Mouse (Mus musculus): ENCODE results near the gene Arl15. TPM values are rescaled to one million over a fixed set of nuclear protein-coding genes. Genes with fewer than 3 reads are reported as not detected.

Arl15 gene
- polyA plus RNA-seq, 1 experiment from 2014 or later, result 8.6 TPM

- no peak for ATAC-seq (replicated peaks; ENCODE audit: low FRiP score, low TSS enrichment, low read depth)
- no peaks in the 10 kb centered on the region for H3K9me3 ChIP-seq (ENCODE audit: control insufficient read depth, low read length)
- H3K4me1 ChIP-seq (replicated peaks; ENCODE audit: control insufficient read depth, insufficient read depth, low read length), result no peaks in the 10 kb centered on the region
- no peak overlapping the region for H3K27ac ChIP-seq (ENCODE audit: low read depth)
- no peak for DNase-seq (ENCODE audit: low spot score)
- H3K4me2 ChIP-seq (ENCODE audit: low read length), result no peak overlapping the region
- H3K4me3 ChIP-seq (ENCODE audit: low read depth, low read length), result no peak overlapping the region
- 89% methylated on average over 4 of the region's 4 CpGs for WGBS
- H3K36me3 ChIP-seq (ENCODE audit: control insufficient read depth, insufficient read depth, low read length), result no peaks in the 10 kb centered on the region
- H3K9ac ChIP-seq (ENCODE audit: low read length), result no peak overlapping the region
- H3K27me3 ChIP-seq (replicated peaks; ENCODE audit: control insufficient read depth, insufficient read depth, low read length), result no peaks in the 10 kb centered on the region
Observed at GRCm38 (mm10) chr13:113844717-113845116, 50.4 kb downstream of the Arl15 start.

- ATAC-seq (replicated peaks; ENCODE audit: low FRiP score, low TSS enrichment, low read depth) (no peak), DNase-seq (ENCODE audit: low spot score) (no peak)
- H3K4me2 ChIP-seq (ENCODE audit: low read length), result no peak overlapping the region
- no peaks in the 10 kb centered on the region for H3K27me3 ChIP-seq (replicated peaks; ENCODE audit: control insufficient read depth, insufficient read depth, low read length)
- no peak overlapping the region for H3K4me3 ChIP-seq (ENCODE audit: low read depth, low read length)
- H3K36me3 ChIP-seq (ENCODE audit: control insufficient read depth, insufficient read depth, low read length), result no peaks in the 10 kb centered on the region
- no peak overlapping the region for H3K27ac ChIP-seq (ENCODE audit: low read depth)
- H3K9me3 ChIP-seq (ENCODE audit: control insufficient read depth, low read length), result no peaks in the 10 kb centered on the region
- WGBS, result 81% methylated on average over 1 of the region's 1 CpGs
- no peak overlapping the region for H3K9ac ChIP-seq (ENCODE audit: low read length)
- H3K4me1 ChIP-seq (replicated peaks; ENCODE audit: control insufficient read depth, insufficient read depth, low read length), result no peaks in the 10 kb centered on the region
Observed at GRCm38 (mm10) chr13:113845229-113845628, 50.9 kb downstream of the Arl15 start.

GRCm38 (mm10) chr13:113846413-113846812, 52.1 kb downstream of the Arl15 start:
- no peaks in the 10 kb centered on the region for H3K27me3 ChIP-seq (replicated peaks; ENCODE audit: control insufficient read depth, insufficient read depth, low read length)
- no peaks in the 10 kb centered on the region for H3K4me1 ChIP-seq (replicated peaks; ENCODE audit: control insufficient read depth, insufficient read depth, low read length)
- no peak for DNase-seq (ENCODE audit: low spot score)
- no peak overlapping the region for H3K4me3 ChIP-seq (ENCODE audit: low read depth, low read length)
- H3K36me3 ChIP-seq (ENCODE audit: control insufficient read depth, insufficient read depth, low read length), result no peaks in the 10 kb centered on the region
- H3K9ac ChIP-seq (ENCODE audit: low read length), result no peak overlapping the region
- WGBS, result 76% methylated on average over 10 of the region's 10 CpGs
- ATAC-seq (replicated peaks; ENCODE audit: low FRiP score, low TSS enrichment, low read depth), result no peak
- no peak overlapping the region for H3K27ac ChIP-seq (ENCODE audit: low read depth)
- H3K4me2 ChIP-seq (ENCODE audit: low read length), result no peak overlapping the region
- no peaks in the 10 kb centered on the region for H3K9me3 ChIP-seq (ENCODE audit: control insufficient read depth, low read length)

DNA sequence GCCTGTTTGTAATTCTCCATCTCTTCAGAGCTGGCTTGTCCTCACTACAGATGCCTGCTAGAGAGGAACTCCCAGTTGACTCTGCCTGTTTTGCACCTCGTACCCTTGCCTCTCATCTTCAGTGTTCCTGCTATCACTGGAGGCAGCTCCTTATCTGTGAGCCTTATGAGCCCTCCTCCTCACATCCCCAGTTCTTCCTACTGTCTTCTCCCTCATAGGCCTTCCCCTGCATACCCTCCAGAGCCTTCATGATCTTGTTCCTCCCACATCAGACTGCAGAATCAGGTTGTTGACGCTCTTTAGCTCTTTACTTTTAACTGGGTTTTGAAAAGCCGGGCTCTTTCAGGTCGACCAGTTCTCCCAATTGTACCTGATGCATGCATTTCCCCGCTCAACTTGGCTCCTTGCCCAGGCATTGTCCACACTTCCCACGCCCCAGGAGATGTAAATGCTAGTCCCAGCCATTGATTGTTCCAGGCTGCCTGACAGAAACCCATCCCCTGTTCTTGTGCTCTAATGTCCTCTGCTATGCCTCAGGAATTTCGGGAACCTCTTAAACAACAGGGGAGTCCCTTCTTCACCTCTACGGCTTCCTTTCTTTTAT, 56.2 kb downstream of the Arl15 start:
- no peak overlapping the region for H3K27ac ChIP-seq (ENCODE audit: low read depth)
- 0 out of 2 replicates have a peak, but pooled peaks cover 5% of the 10 kb centered on the region for H3K4me1 ChIP-seq (replicated peaks; ENCODE audit: control insufficient read depth, insufficient read depth, low read length)
- H3K9me3 ChIP-seq (ENCODE audit: control insufficient read depth, low read length), result no peaks in the 10 kb centered on the region
- ATAC-seq (replicated peaks; ENCODE audit: low FRiP score, low TSS enrichment, low read depth), result no peak
- no peak overlapping the region for H3K4me2 ChIP-seq (ENCODE audit: low read length)
- H3K4me3 ChIP-seq (ENCODE audit: low read depth, low read length), result no peak overlapping the region
- H3K9ac ChIP-seq (ENCODE audit: low read length), result no peak overlapping the region
- H3K27me3 ChIP-seq (replicated peaks; ENCODE audit: control insufficient read depth, insufficient read depth, low read length), result no peaks in the 10 kb centered on the region
- no peak for DNase-seq (ENCODE audit: low spot score)
- H3K36me3 ChIP-seq (ENCODE audit: control insufficient read depth, insufficient read depth, low read length), result no peaks in the 10 kb centered on the region
- 80% methylated on average over 8 of the region's 8 CpGs for WGBS

GRCm38 (mm10) chr13:113851602-113852375, 57.5 kb downstream of the Arl15 start:
- H3K9me3 ChIP-seq (ENCODE audit: control insufficient read depth, low read length), result no peaks in the 10 kb centered on the region
- H3K9ac ChIP-seq (ENCODE audit: low read length), result no peak overlapping the region
- ATAC-seq (replicated peaks; ENCODE audit: low FRiP score, low TSS enrichment, low read depth) (no peak), DNase-seq (ENCODE audit: low spot score) (no peak)
- H3K27ac ChIP-seq (ENCODE audit: low read depth), result no peak overlapping the region
- H3K36me3 ChIP-seq (ENCODE audit: control insufficient read depth, insufficient read depth, low read length), result no peaks in the 10 kb centered on the region
- 0 out of 2 replicates have a peak, but pooled peaks cover 5% of the 10 kb centered on the region for H3K4me1 ChIP-seq (replicated peaks; ENCODE audit: control insufficient read depth, insufficient read depth, low read length)
- WGBS, result 88% methylated on average over 13 of the region's 13 CpGs
- H3K4me3 ChIP-seq (ENCODE audit: low read depth, low read length), result no peak overlapping the region
- H3K27me3 ChIP-seq (replicated peaks; ENCODE audit: control insufficient read depth, insufficient read depth, low read length), result no peaks in the 10 kb centered on the region
- no peak overlapping the region for H3K4me2 ChIP-seq (ENCODE audit: low read length)

DNA sequence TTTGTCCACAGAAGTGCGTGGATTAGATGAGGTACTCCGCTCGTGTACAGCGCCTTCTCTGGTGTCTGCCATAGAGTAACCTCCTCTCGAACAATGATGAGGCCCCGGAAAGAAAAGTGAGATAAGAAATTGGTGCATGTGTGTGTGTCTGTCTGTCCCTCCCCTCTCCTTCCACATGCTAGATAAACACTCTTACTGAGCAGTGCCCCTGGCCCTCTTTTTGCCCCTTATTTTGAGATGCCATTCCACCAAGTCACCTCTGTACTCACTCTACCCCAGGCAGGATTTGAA, 58.0 kb downstream of the Arl15 start:
- no peak overlapping the region for H3K4me3 ChIP-seq (ENCODE audit: low read depth, low read length)
- WGBS, result 94% methylated on average over 6 of the region's 6 CpGs
- H3K9ac ChIP-seq (ENCODE audit: low read length), result no peak overlapping the region
- DNase-seq (ENCODE audit: low spot score) (no peak), ATAC-seq (replicated peaks; ENCODE audit: low FRiP score, low TSS enrichment, low read depth) (no peak)
- no peak overlapping the region for H3K4me2 ChIP-seq (ENCODE audit: low read length)
- 0 out of 2 replicates have a peak, but pooled peaks cover 5% of the 10 kb centered on the region for H3K4me1 ChIP-seq (replicated peaks; ENCODE audit: control insufficient read depth, insufficient read depth, low read length)
- no peaks in the 10 kb centered on the region for H3K27me3 ChIP-seq (replicated peaks; ENCODE audit: control insufficient read depth, insufficient read depth, low read length)
- H3K9me3 ChIP-seq (ENCODE audit: control insufficient read depth, low read length), result no peaks in the 10 kb centered on the region
- no peak overlapping the region for H3K27ac ChIP-seq (ENCODE audit: low read depth)
- no peaks in the 10 kb centered on the region for H3K36me3 ChIP-seq (ENCODE audit: control insufficient read depth, insufficient read depth, low read length)

- no peak for DNase-seq (ENCODE audit: low spot score)
- 86% methylated on average over 4 of the region's 4 CpGs for WGBS
- no peak for ATAC-seq (replicated peaks; ENCODE audit: low FRiP score, low TSS enrichment, low read depth)
- Histone ChIP-seq H3K4me2 (ENCODE audit: low read length) (no peak overlapping the region), H3K4me3 (ENCODE audit: low read depth, low read length) (no peak overlapping the region), H3K4me1 (replicated peaks; ENCODE audit: control insufficient read depth, insufficient read depth, low read length) (0 out of 2 replicates have a peak, but pooled peaks cover 5% of the 10 kb centered on the region), H3K27ac (ENCODE audit: low read depth) (no peak overlapping the region), H3K27me3 (replicated peaks; ENCODE audit: control insufficient read depth, insufficient read depth, low read length) (no peaks in the 10 kb centered on the region), H3K9me3 (ENCODE audit: control insufficient read depth, low read length) (no peaks in the 10 kb centered on the region), H3K36me3 (ENCODE audit: control insufficient read depth, insufficient read depth, low read length) (no peaks in the 10 kb centered on the region), H3K9ac (ENCODE audit: low read length) (no peak overlapping the region)
Observed at GRCm38 (mm10) chr13:113854146-113854545, 59.8 kb downstream of the Arl15 start.

- DNase-seq (ENCODE audit: low spot score), result no peak
- no peaks in the 10 kb centered on the region for H3K27me3 ChIP-seq (replicated peaks; ENCODE audit: control insufficient read depth, insufficient read depth, low read length)
- no peak overlapping the region for H3K4me3 ChIP-seq (ENCODE audit: low read depth, low read length)
- no peak overlapping the region for H3K9ac ChIP-seq (ENCODE audit: low read length)
- no peaks in the 10 kb centered on the region for H3K36me3 ChIP-seq (ENCODE audit: control insufficient read depth, insufficient read depth, low read length)
- WGBS, result 69% methylated on average over 13 of the region's 13 CpGs
- no peaks in the 10 kb centered on the region for H3K9me3 ChIP-seq (ENCODE audit: control insufficient read depth, low read length)
- H3K27ac ChIP-seq (ENCODE audit: low read depth), result no peak overlapping the region
- H3K4me1 ChIP-seq (replicated peaks; ENCODE audit: control insufficient read depth, insufficient read depth, low read length), result 0 out of 2 replicates have a peak, but pooled peaks cover 5% of the 10 kb centered on the region
- H3K4me2 ChIP-seq (ENCODE audit: low read length), result no peak overlapping the region
- ATAC-seq (replicated peaks; ENCODE audit: low FRiP score, low TSS enrichment, low read depth), result no peak
Observed at GRCm38 (mm10) chr13:113854551-113855312, 60.4 kb downstream of the Arl15 start.

Measured in intestine, embryonic 14.5 days (tissue).